Mouse (Mus musculus) spleen, adult 2 months (tissue): ENCODE results near the gene Gtpbp3. TPM values are rescaled to one million over a fixed set of nuclear protein-coding genes. Genes with fewer than 3 reads are reported as not detected.
A peak's percentile ranks its signal among the peaks of the same experiment; 100 is the strongest.

ENCODE experiments used
- DNase-seq, 2 experiments: peaks; one replicate each; pipeline versions ENCODE4 v3.0.0 to v3.0.0-alpha.2; 2012 to 2021; ENCODE audit warnings: low spot score in 2 of 2, low read depth in 1 of 2
- H3K27ac ChIP-seq: fragments of 200-500 bp; 2 replicates; pipeline ENCODE4 v1.5.1; 2012; ENCODE audit warnings: low read length, inconsistent platforms; ENCODE audit not compliant: insufficient read depth
- H3K27me3 ChIP-seq: fragments of 200-500 bp; 2 replicates; pipeline ENCODE4 v1.6.1; 2012; ENCODE audit warnings: mild to moderate bottlenecking, moderate library complexity, low read length, inconsistent platforms; ENCODE audit not compliant: control insufficient read depth, insufficient read depth
- H3K36me3 ChIP-seq: fragments of 200-500 bp; 2 replicates; pipeline ENCODE4 v1.6.1; 2012; ENCODE audit warnings: mild to moderate bottlenecking, low read length, inconsistent platforms; ENCODE audit not compliant: control insufficient read depth, insufficient read depth
- H3K4me1 ChIP-seq: fragments of 200-500 bp; 2 replicates; pipeline ENCODE4 v1.6.1; 2011; ENCODE audit warnings: inconsistent platforms; ENCODE audit not compliant: control insufficient read depth, insufficient read depth, insufficient read length
- H3K4me3 ChIP-seq: fragments of 200-500 bp; 2 replicates; pipeline ENCODE4 v1.5.1; 2011; ENCODE audit warnings: mild to moderate bottlenecking, inconsistent platforms; ENCODE audit not compliant: insufficient read depth, insufficient read length; ENCODE audit errors: extremely low read depth
- CTCF ChIP-seq: fragments of 200-500 bp; IDR thresholded peaks from 2 replicates; pipeline ENCODE4 v1.5.1; 2011; ENCODE audit warnings: mild to moderate bottlenecking, inconsistent platforms; ENCODE audit not compliant: insufficient read depth, insufficient read length, insufficient replicate concordance; ENCODE audit errors: extremely low read depth
- POLR2A ChIP-seq: fragments of 200-500 bp; IDR thresholded peaks from 2 replicates; pipeline ENCODE4 v1.6.1; 2011; ENCODE audit warnings: low read depth, low read length, inconsistent platforms
- WGBS: fragments of 180-500 bp; shearing (Covaris S2); methylation state at CpG from one replicate; pipeline ENCODE4 v1.1.7; 2018; 5-methylcytosine and 5-hydroxymethylcytosine counted together
- polyA plus RNA-seq: library from polyadenylated mRNA; depleted of rRNA; stranded (reverse); fragments of >200 nt; gene quantifications from 2 replicates; pipeline ENCODE4 v1.2.3, GENCODE M21; 2012

Gtpbp3 gene
- polyA plus RNA-seq, 1 experiment: 26.3 TPM

- DNase-seq: peak; percentile 96 to 97
- TF ChIP-seq POLR2A: peak; percentile 62
- TF ChIP-seq CTCF: no peak
- no peaks in the 10 kb centered on the region for H3K27me3 ChIP-seq
- H3K36me3 ChIP-seq: peaks cover 10% of the 10 kb centered on the region
- WGBS: under 1% methylated on average over 34 of the region's 52 CpGs
- no peak within 1 kb of the TSS for H3K27ac ChIP-seq
- H3K4me3 ChIP-seq: peak within 1 kb of the TSS; percentile 62
- H3K4me1 ChIP-seq: peaks cover 17% of the 10 kb centered on the region
Observed at GRCm38 (mm10) chr8:71468916-71469315, 19.0 kb upstream of the Gtpbp3 start, which contains the start of gene Dda1. Gene Dda1, plus strand, starts transcription at chr8:71469199.

GRCm38 (mm10) chr8:71469411-71469810 lies 18.5 kb upstream of the Gtpbp3 start:
- TF ChIP-seq CTCF (no peak), POLR2A (no peak; the same call in 1 of the 2 replicates)
- DNase-seq: peak in 1 of 2 experiments; percentile 49
- Histone ChIP-seq H3K27me3 (no peaks in the 10 kb centered on the region), H3K27ac (no peak overlapping the region), H3K4me3 (peak overlapping the region; percentile 62), H3K4me1 (peaks cover 14% of the 10 kb centered on the region), H3K36me3 (peaks cover 14% of the 10 kb centered on the region)
- under 1% methylated on average over 24 of the region's 24 CpGs for WGBS

DNA sequence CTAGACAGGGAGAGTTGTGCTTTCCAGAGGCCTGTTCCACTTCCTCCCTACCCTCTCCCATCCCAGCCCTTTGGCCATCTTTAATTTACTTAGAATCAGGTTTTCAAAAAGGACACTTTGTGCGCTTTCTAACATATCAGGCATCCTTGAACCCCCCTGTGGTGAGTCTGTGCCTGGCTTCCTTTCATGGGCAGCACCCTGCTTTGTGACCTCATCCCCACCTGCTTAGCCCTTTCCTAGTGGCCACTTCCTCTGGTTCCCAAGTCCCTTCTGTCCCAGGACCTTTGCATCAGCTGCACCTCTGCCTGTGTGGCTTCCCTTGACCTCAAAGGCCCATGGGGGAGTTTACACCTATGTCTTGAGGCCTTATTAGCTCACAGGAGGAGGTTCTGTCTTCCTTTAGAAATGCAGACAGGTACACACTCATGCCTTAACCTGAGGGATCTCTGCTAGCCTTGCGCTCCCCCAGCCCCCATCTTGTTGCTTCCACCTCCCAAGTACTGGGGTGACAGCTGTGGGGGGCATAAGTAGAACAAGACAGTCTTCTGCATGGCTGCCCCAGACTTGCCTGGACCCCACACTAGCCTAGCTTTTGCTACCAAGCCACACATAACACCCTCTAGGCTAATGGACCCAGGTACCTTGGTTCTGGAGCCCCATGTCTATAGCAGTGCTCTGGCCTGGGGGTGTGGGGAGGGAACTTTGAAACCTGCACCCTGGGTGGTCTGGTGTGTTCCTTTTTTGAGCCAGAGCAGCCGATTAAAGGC lies 17.6 kb upstream of the Gtpbp3 start:
- H3K4me3 ChIP-seq: peak overlapping the region; percentile 62; the same call in 1 of the 2 replicates

DNA sequence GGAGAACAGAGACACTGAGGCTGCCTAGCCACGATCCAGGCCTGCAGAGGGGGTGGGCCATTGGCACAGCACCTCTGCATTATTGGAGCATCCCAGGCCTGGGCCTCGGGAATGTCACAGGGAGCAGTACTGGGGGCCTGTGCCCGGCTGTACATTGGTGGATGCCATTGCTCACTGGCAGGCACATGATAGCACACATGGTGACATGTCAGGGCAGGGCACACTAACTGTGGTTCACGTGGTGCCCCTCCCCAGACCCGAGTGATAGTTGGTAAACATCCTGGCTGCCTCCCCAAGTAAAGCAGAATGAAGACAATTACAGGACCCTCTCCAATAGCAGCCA lies 17.0 kb upstream of the Gtpbp3 start:
- Histone ChIP-seq H3K27ac (no peak overlapping the region), H3K4me3 (no peak overlapping the region), H3K4me1 (peaks cover 10% of the 10 kb centered on the region; the same call in 1 of the 2 replicates), H3K36me3 (peaks cover 17% of the 10 kb centered on the region), H3K27me3 (no peaks in the 10 kb centered on the region)
- DNase-seq: no peak
- WGBS: 74% methylated on average over 5 of the region's 5 CpGs
- TF ChIP-seq POLR2A (no peak), CTCF (no peak)

More for the DNA sequence above, 17.6 kb upstream of the Gtpbp3 start:
- no peak for DNase-seq
- Histone ChIP-seq H3K36me3 (peaks cover 17% of the 10 kb centered on the region), H3K4me1 (peaks cover 12% of the 10 kb centered on the region), H3K27ac (no peak overlapping the region), H3K27me3 (no peaks in the 10 kb centered on the region)
- 90% methylated on average over 3 of the region's 3 CpGs for WGBS
- TF ChIP-seq POLR2A: no peak
- no peak for TF ChIP-seq CTCF

DNA sequence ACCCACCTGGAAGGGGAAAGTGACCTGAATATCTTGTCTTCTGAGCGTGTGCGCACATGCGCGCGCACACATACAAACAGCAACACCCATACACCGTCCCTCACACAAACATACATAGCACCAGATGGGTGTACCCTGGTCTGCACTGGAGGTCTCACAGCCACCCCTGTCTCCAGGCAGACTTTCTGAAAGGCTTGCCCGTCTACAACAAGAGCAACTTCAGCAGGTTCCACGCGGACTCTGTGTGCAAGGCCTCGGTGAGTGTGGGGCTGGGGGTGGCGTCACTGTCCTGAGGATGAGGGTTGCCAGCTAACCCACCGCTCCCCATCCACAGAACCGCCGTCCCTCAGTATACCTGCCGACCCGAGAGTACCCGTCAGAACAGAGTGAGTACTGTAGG lies 16.0 kb upstream of the Gtpbp3 start:
- Histone ChIP-seq H3K36me3 (peaks cover 17% of the 10 kb centered on the region), H3K27ac (no peak overlapping the region), H3K4me3 (no peak overlapping the region), H3K4me1 (peaks cover 13% of the 10 kb centered on the region), H3K27me3 (no peaks in the 10 kb centered on the region)
- TF ChIP-seq CTCF (no peak), POLR2A (no peak)
- DNase-seq: no peak
- WGBS: 98% methylated on average over 17 of the region's 17 CpGs

DNA sequence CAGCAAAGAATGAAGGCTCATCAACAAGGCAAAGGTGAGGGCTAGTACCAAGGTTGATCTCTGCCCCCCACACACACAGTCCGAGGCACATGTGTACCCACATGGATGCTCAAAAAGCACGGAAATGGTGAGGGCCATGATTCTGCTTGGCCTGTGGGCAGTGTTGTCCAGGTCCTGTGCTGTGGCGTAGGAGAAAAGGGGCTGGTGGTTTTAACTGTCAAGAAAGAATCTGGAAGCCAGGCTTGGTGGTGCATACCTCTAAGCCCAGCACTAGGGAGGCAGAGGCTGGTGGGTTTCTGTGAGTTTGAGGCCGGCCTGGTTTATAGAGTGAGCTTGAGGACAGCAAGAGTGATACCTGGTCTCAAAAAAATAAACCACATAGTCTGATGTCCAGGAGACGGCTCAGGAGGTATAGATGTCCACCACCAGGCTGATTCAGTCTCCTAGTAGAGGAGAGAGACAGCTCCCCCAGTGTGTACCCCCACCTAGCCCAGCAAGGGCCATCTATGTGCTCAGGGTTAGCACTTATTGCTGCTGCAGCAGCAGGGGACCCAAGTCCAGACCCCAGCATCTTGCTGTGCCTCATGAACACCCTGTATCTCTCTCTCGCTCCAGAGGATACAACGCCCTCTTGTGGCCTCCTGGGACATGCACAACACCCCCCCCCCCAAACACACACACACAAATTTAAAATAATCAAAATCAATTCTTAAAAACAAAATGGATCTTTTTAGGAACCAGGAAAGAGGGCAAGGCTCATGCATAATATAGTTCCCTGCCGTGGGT lies 15.1 kb upstream of the Gtpbp3 start:
- H3K27ac ChIP-seq: no peak overlapping the region
- peaks cover 17% of the 10 kb centered on the region for H3K36me3 ChIP-seq
- peaks cover 13% of the 10 kb centered on the region for H3K4me1 ChIP-seq
- WGBS: 94% methylated on average over 8 of the region's 8 CpGs
- no peak for DNase-seq
- H3K4me3 ChIP-seq: no peak overlapping the region
- TF ChIP-seq POLR2A (no peak), CTCF (no peak)
- no peaks in the 10 kb centered on the region for H3K27me3 ChIP-seq
